Mouse (Mus musculus): Measurements from ENCODE around the gene Trio.

- no peak for TF ChIP-seq MYOG (IDR thresholded peaks at IDR 0.05; ENCODE audit: control insufficient read depth in 1 of 3, insufficient read depth in 1 of 3, insufficient read length in 2 of 3, low read depth in 2 of 3)
- no peak for TF ChIP-seq POLR2A (IDR thresholded peaks at IDR 0.05; ENCODE audit: insufficient read length, low read depth)
- TF ChIP-seq MAX (IDR thresholded peaks at IDR 0.05; ENCODE audit: low read depth): no peak
- TF ChIP-seq TCF12 (IDR thresholded peaks at IDR 0.05; ENCODE audit: insufficient read depth, poor library complexity, severe bottlenecking): no peak
- TF ChIP-seq E2F4 (IDR thresholded peaks at IDR 0.05; ENCODE audit: insufficient read depth): no peak
- TF ChIP-seq CEBPB (IDR thresholded peaks at IDR 0.05; ENCODE audit: insufficient read depth, poor library complexity, severe bottlenecking): no peak
- TF ChIP-seq POLR2AphosphoS2 (IDR thresholded peaks at IDR 0.05; ENCODE audit: insufficient read length, low read depth): no peak
- no peak for TF ChIP-seq TCF3 (IDR thresholded peaks at IDR 0.05; ENCODE audit: insufficient read length, low read depth)
- no peak for TF ChIP-seq MYOD1 (IDR thresholded peaks at IDR 0.05; ENCODE audit: control insufficient read depth in 1 of 3, insufficient read length in 2 of 3, low read depth in 2 of 3)
- no peak for TF ChIP-seq USF1 (IDR thresholded peaks at IDR 0.05; ENCODE audit: low read depth)
- no peak for TF ChIP-seq REST (IDR thresholded peaks at IDR 0.05; ENCODE audit: insufficient read depth, insufficient read length)
- TF ChIP-seq SRF (IDR thresholded peaks at IDR 0.05; ENCODE audit: control insufficient read depth, insufficient read length, low read depth): no peak
Observed at GRCm38 (mm10) chr15:27761416-27761815, 264.2 kb downstream of the Trio start.

All from myocyte (in vitro differentiated cells).